Mouse (Mus musculus) kidney, adult 11 months (tissue): Measurements from ENCODE around the gene Daw1.

Source experiments
- DNase-seq: peaks from one replicate; pipeline ENCODE4 v3.0.0; 2022

The Daw1 gene

DNA sequence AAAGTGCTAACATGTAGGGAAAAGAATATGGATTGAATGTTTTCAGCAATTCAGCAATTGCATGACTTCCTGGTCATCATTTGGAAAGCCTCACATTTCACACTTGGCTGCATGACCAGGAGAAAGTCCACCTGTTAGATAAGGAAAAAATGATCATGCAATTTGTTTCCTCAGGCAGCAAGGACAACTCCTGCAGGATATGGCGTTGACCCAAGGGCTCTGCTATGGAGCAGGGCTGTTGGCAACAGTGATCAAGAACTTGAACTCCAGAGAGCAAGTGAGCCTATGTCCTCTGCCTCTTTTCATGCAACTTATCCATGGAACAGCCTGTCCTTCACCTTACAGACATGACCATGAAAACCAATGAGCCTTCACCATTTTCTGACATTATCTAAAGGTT, 50.4 kb downstream of the Daw1 start:
- no peak for DNase-seq

DNA sequence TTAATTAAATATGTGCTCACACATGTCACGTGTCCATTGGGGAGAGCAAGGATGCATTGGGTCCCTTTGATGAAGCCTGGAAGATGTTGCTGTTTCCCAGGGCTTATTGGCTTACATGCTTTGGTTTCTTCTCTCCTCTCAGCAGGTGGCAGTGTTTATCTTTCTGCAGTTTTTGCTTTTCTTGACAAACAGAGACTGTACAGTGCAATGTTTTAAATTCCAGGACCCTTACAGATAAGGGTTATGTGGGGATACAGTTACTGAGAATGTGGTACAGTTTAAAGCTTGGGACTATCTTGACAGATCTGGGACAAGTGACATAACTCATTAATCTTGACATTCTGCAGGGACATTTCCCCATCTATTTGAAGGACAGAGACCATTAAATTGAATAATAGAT, 58.7 kb downstream of the Daw1 start:
- DNase-seq, result no peak

DNA sequence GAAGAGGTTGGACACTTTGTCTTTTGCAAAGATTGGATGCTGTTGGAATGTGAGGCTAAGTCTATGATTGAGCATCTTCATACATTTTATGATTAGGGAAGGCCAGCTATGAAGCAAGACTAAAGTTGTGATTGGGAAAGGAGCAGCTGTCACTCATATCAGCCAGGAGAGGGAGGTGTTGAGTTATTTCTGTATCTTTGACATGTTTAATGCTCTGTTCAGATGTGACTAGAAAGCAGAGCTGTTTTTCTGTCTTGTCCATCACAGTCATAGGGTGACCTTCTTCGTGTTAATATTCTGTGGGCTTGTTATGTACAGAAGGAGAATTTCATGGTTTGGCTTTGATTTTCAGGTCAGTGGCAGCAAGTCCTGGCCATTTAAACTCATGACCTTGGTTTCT, 63.5 kb downstream of the Daw1 start:
- DNase-seq, result no peak

DNA sequence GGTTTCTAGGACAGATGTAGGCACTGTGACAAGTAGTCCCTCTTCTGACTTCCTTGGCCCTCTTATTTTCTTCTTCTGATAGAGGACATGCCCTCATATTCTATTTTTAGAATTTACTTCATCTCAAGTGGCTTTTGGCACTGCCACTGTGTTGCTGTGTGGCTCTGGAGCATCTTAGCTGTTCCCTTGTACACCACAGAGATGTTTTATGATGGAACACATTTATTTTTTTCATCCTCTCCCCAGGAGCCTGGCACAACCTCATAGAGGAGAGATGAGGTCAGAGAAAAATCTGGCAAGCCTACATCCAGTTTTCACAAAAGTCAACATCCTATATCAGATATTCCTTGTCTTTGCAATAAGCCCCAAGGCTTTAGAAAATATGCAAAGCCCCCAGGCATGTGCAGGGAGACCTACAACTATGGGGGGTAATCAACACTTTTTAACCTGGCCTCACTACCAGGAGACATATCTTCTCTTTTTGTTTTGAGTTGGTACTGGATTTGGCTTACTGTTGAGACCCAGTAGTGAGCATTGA, 64.9 kb downstream of the Daw1 start:
- no peak for DNase-seq

GRCm38 (mm10) chr1:83227946-83228345, 68.4 kb downstream of the Daw1 start:
- no peak for DNase-seq

GRCm38 (mm10) chr1:83248235-83248746, 88.7 kb downstream of the Daw1 start:
- no peak for DNase-seq

DNA sequence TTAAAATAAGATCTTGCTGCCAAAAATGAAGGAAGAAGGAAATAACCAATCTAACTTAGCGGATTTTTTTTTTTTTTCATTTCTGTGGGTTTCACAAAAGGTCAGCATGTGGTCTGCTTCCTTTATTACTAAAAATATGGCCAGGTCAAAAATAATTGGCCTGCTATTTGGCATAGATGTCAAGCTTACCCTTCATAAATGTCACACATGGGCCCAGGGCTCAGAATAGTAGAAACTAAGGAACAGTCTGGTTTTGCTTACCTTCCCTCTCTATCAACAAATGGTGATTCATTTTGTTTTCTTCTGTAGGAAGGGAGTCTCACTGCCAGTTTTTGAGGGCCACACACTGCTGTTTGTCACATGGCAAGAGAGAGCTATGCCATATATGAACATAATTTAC, 92.2 kb downstream of the Daw1 start:
- no peak for DNase-seq
